Mouse (Mus musculus) heart, adult 2 months (tissue): ENCODE results near the gene Cyct. TPM values are rescaled to one million over a fixed set of nuclear protein-coding genes. Genes with fewer than 3 reads are reported as not detected.

Experiments
- DNase-seq, 2 experiments: peaks; one replicate each; pipeline ENCODE4 v3.0.0; 2021
- H3K27ac ChIP-seq: fragments of 200-600 bp; 2 replicates; pipeline ENCODE4 v1.8.1; 2022
- H3K27me3 ChIP-seq: fragments of 200-500 bp; 2 replicates; pipeline ENCODE4 v1.6.1; 2012; ENCODE audit warnings: mild to moderate bottlenecking, low read length, inconsistent platforms, mixed read lengths; ENCODE audit not compliant: control insufficient read depth, insufficient read depth
- H3K36me3 ChIP-seq: fragments of 200-500 bp; 2 replicates; pipeline ENCODE4 v1.6.1; 2012; ENCODE audit warnings: low read length, inconsistent platforms; ENCODE audit not compliant: control insufficient read depth, insufficient read depth
- H3K4me1 ChIP-seq: fragments of 200-500 bp; 2 replicates; pipeline ENCODE4 v1.6.1; 2011; ENCODE audit warnings: low read length; ENCODE audit not compliant: control insufficient read depth, insufficient read depth
- H3K4me3 ChIP-seq: fragments of 200-600 bp; 2 replicates; pipeline ENCODE4 v1.8.1; 2022
- H3K79me2 ChIP-seq: fragments of 200-500 bp; replicated peaks from 2 replicates; pipeline ENCODE4 v1.6.1; 2012; ENCODE audit warnings: mild to moderate bottlenecking, inconsistent platforms, low read length, moderate library complexity, mixed read lengths; ENCODE audit not compliant: control insufficient read depth, insufficient read depth
- H3K9ac ChIP-seq: fragments of 200-500 bp; 2 replicates; pipeline ENCODE4 v1.6.1; 2012; ENCODE audit warnings: low read depth, mild to moderate bottlenecking, control low read depth, inconsistent platforms, low read length, mixed read lengths
- CTCF ChIP-seq: fragments of 200-600 bp; IDR thresholded peaks from 2 replicates; pipeline ENCODE4 v1.8.1; 2022; ENCODE audit warnings: antibody characterized with exemption, mild to moderate bottlenecking, moderate library complexity
- EP300 ChIP-seq: fragments of 200-500 bp; IDR thresholded peaks from 2 replicates; pipeline ENCODE4 v1.6.1; 2011; ENCODE audit warnings: low read depth, low read length, control low read depth; ENCODE audit not compliant: insufficient read depth
- POLR2A ChIP-seq: fragments of 200-500 bp; IDR thresholded peaks from 2 replicates; pipeline ENCODE4 v1.6.1; 2011; ENCODE audit warnings: mild to moderate bottlenecking, low read depth, low read length, control low read depth; ENCODE audit not compliant: insufficient read depth
- WGBS: fragments of 180-500 bp; shearing (Covaris S2); methylation state at CpG from one replicate; pipeline ENCODE4 v1.1.7; 2018; 5-methylcytosine and 5-hydroxymethylcytosine counted together
- intact Hi-C: fragments of 180-260 bp; cut with DNase I; formaldehyde crosslinking; loops from one replicate; pipeline ENCODE4 v1.15.1; 2025
- microRNA-seq, 2 experiments: library from miRNA; unstranded; fragments of <30 nt; microRNA quantifications; one replicate each; pipeline ENCODE4 v1.2.0; 2021
- polyA plus RNA-seq: library from polyadenylated mRNA; depleted of rRNA; stranded (reverse); fragments of >200 nt; gene quantifications from 2 replicates; pipeline ENCODE4 v1.2.3, GENCODE M21; 2012; rRNA removed
- total RNA-seq, 2 experiments: library from RNA; stranded (reverse); gene quantifications; 2 replicates each; pipeline ENCODE4 v1.2.3; 2021

Gene Cyct
- total and polyA plus RNA-seq, 3 experiments: 0.73 TPM; not detected in 2

- H3K4me3 ChIP-seq: no peak overlapping the region
- intact Hi-C loops: no loop called here
- H3K27ac ChIP-seq: no peak overlapping the region
- no peak overlapping the region for H3K9ac ChIP-seq
- no peak for TF ChIP-seq EP300
- no peak for TF ChIP-seq CTCF
- TF ChIP-seq POLR2A: no peak
- H3K79me2 ChIP-seq: no peaks in the 10 kb centered on the region
- no peak for DNase-seq
- H3K27me3 ChIP-seq: no peaks in the 10 kb centered on the region
- WGBS: 84% methylated on average over 3 of the region's 3 CpGs
- H3K4me1 ChIP-seq: no peaks in the 10 kb centered on the region
- no peaks in the 10 kb centered on the region for H3K36me3 ChIP-seq
Measured at GRCm38 (mm10) chr2:76326161-76326560, 34.1 kb downstream of the Cyct start.

GRCm38 (mm10) chr2:76324463-76324862, 35.8 kb downstream of the Cyct start:
- no peak for TF ChIP-seq CTCF
- no peaks in the 10 kb centered on the region for H3K27me3 ChIP-seq
- H3K27ac ChIP-seq: no peak overlapping the region
- no peak for DNase-seq
- no peaks in the 10 kb centered on the region for H3K79me2 ChIP-seq
- H3K4me3 ChIP-seq: no peak overlapping the region
- no peak overlapping the region for H3K9ac ChIP-seq
- no peaks in the 10 kb centered on the region for H3K4me1 ChIP-seq
- intact Hi-C loops: no loop called here
- 82% methylated on average over 5 of the region's 5 CpGs for WGBS
- H3K36me3 ChIP-seq: no peaks in the 10 kb centered on the region

GRCm38 (mm10) chr2:76323185-76323875, 36.9 kb downstream of the Cyct start:
- no peak for DNase-seq
- Histone ChIP-seq H3K4me3 (no peak overlapping the region), H3K4me1 (no peaks in the 10 kb centered on the region), H3K36me3 (no peaks in the 10 kb centered on the region), H3K9ac (no peak overlapping the region), H3K27me3 (no peaks in the 10 kb centered on the region), H3K27ac (no peak overlapping the region), H3K79me2 (no peaks in the 10 kb centered on the region)
- TF ChIP-seq POLR2A: no peak
- TF ChIP-seq EP300: no peak
- no peak for TF ChIP-seq CTCF
- WGBS: 76% methylated on average over 21 of the region's 21 CpGs
- intact Hi-C loops: no loop called here

- H3K79me2 ChIP-seq: no peaks in the 10 kb centered on the region
- WGBS: 78% methylated on average over 6 of the region's 6 CpGs
- H3K27ac ChIP-seq: no peak overlapping the region
Measured at GRCm38 (mm10) chr2:76320336-76320735, 39.9 kb downstream of the Cyct start.

GRCm38 (mm10) chr2:76319231-76319630, 41.0 kb downstream of the Cyct start:
- no peak for TF ChIP-seq EP300
- Histone ChIP-seq H3K27ac (no peak overlapping the region), H3K9ac (no peak overlapping the region), H3K4me3 (no peak overlapping the region), H3K27me3 (no peaks in the 10 kb centered on the region), H3K4me1 (no peaks in the 10 kb centered on the region), H3K36me3 (no peaks in the 10 kb centered on the region), H3K79me2 (no peaks in the 10 kb centered on the region)
- 83% methylated on average over 6 of the region's 6 CpGs for WGBS
- intact Hi-C loops: no loop called here
- DNase-seq: no peak

More at GRCm38 (mm10) chr2:76320336-76320735, 39.9 kb downstream of the Cyct start:
- H3K27me3 ChIP-seq: no peaks in the 10 kb centered on the region
- TF ChIP-seq CTCF (no peak), EP300 (no peak), POLR2A (no peak)
- DNase-seq: no peak
- no peaks in the 10 kb centered on the region for H3K36me3 ChIP-seq
- intact Hi-C loops: no loop called here
- no peaks in the 10 kb centered on the region for H3K4me1 ChIP-seq
- H3K4me3 ChIP-seq: no peak overlapping the region
- no peak overlapping the region for H3K9ac ChIP-seq

Small RNAs within 50 kb of the gene (microRNA-seq; reads per million reads assigned to microRNA genes)
- 0 reads per million in 2 experiments for gene Gm44337

Other genes with a start within 250 kb of the Cyct start
- gene Pde11a, start 21.7 kb downstream of the Cyct start, total RNA-seq: 1 to 10 TPM; 1.2 to 1.4 TPM
- gene Pde11a, start 21.7 kb downstream of the Cyct start, polyA plus RNA-seq: 0.12 and 0.47 TPM in 2 replicates
- gene Rbm45, start 9.5 kb upstream of the Cyct start, total RNA-seq: 10 to 100 TPM; 18.1 to 22.9 TPM
- 6.9 and 11.4 TPM in 2 replicates for gene Rbm45, start 9.5 kb upstream of the Cyct start, polyA plus RNA-seq
- 10 to 100 TPM; 11.4 to 13.5 TPM for gene Osbpl6, start 46.1 kb upstream of the Cyct start, total RNA-seq
- 5.9 and 7.4 TPM in 2 replicates for gene Osbpl6, start 46.1 kb upstream of the Cyct start, polyA plus RNA-seq